Mouse (Mus musculus) liver, adult 2 months (tissue): ENCODE results near the gene Pfdn6. TPM values are rescaled to one million over a fixed set of nuclear protein-coding genes. Genes with fewer than 3 reads are reported as not detected.
"Not testable (repeated sequence)": the region's sequence is repeated elsewhere in the genome, so short reads cannot be mapped to it uniquely, and the experiment has no call there.

ENCODE experiments used
- DNase-seq: peaks from one replicate; pipeline ENCODE4 v3.0.0-alpha.2; 2011; ENCODE audit warnings: low read depth, low spot score; ENCODE audit errors: extremely low read depth
- H3K27ac ChIP-seq: fragments of 200-500 bp; replicated peaks from 2 replicates; pipeline ENCODE4 v1.5.1; 2012; ENCODE audit warnings: low read depth, mild to moderate bottlenecking, control low read depth, inconsistent platforms, low read length; ENCODE audit not compliant: insufficient read depth
- H3K27me3 ChIP-seq: fragments of 200-500 bp; 2 replicates; pipeline ENCODE4 v1.6.1; 2012; ENCODE audit warnings: mild to moderate bottlenecking, moderate library complexity, low read length, inconsistent platforms; ENCODE audit not compliant: control insufficient read depth, insufficient read depth
- H3K36me3 ChIP-seq: fragments of 200-500 bp; 2 replicates; pipeline ENCODE4 v1.6.1; 2012; ENCODE audit warnings: low read length, inconsistent platforms; ENCODE audit not compliant: control insufficient read depth, insufficient read depth
- H3K4me1 ChIP-seq: fragments of 200-500 bp; 2 replicates; pipeline ENCODE4 v1.6.1; 2011; ENCODE audit warnings: low read length; ENCODE audit not compliant: control insufficient read depth, insufficient read depth
- H3K4me3 ChIP-seq: fragments of 200-500 bp; 2 replicates; pipeline ENCODE4 v1.5.1; 2011; ENCODE audit warnings: low read depth, mild to moderate bottlenecking, control low read depth, low read length, moderate library complexity; ENCODE audit not compliant: insufficient read depth
- H3K79me2 ChIP-seq: fragments of 200-500 bp; 2 replicates; pipeline ENCODE4 v1.6.1; 2012; ENCODE audit warnings: inconsistent platforms, mild to moderate bottlenecking, low read length, moderate library complexity; ENCODE audit not compliant: control insufficient read depth, insufficient read depth
- H3K9ac ChIP-seq: fragments of 200-500 bp; 2 replicates; pipeline ENCODE4 v1.6.1; 2012; ENCODE audit warnings: low read depth, mild to moderate bottlenecking, control low read depth, inconsistent platforms, low read length
- CTCF ChIP-seq: fragments of 200-500 bp; IDR thresholded peaks from 2 replicates; pipeline ENCODE4 v1.5.1; 2011; ENCODE audit warnings: low read depth, low read length, control low read depth
- POLR2A ChIP-seq: fragments of 200-500 bp; IDR thresholded peaks from 2 replicates; pipeline ENCODE4 v1.6.1; 2011; ENCODE audit warnings: low read length, control low read depth; ENCODE audit not compliant: insufficient read depth; ENCODE audit errors: extremely low read depth
- WGBS: fragments of 180-500 bp; shearing (Covaris S2); methylation state at CpG from one replicate; pipeline ENCODE4 v1.1.7; 2018; 5-methylcytosine and 5-hydroxymethylcytosine counted together
- polyA plus RNA-seq: library from polyadenylated mRNA; depleted of rRNA; stranded (reverse); fragments of >200 nt; gene quantifications from 2 replicates; pipeline ENCODE4 v1.2.3, GENCODE M21; 2012
- total RNA-seq: library from RNA; depleted of rRNA; stranded (reverse); fragments of >200 nt; gene quantifications from 2 replicates; pipeline ENCODE4 v1.2.3, GENCODE M21; 2014

Pfdn6 gene
- total and polyA plus RNA-seq, 2 experiments: 15.5 to 40.8 TPM

GRCm38 (mm10) chr17:33953961-33954565 is 13.9 kb upstream of the Pfdn6 start:
- no peak for TF ChIP-seq POLR2A
- TF ChIP-seq CTCF: no peak
- DNase-seq: peak; percentile 97
- H3K79me2 ChIP-seq: peaks cover 5% of the 10 kb centered on the region; the same call in 1 of the 2 replicates
- H3K4me3 ChIP-seq: peak overlapping the region; percentile 92
- peaks cover 16% of the 10 kb centered on the region for H3K36me3 ChIP-seq
- 10% methylated on average over 5 of the region's 5 CpGs for WGBS
- peak overlapping the region; percentile 95 for H3K9ac ChIP-seq
- H3K27ac ChIP-seq: peak overlapping the region; percentile 86
- no peaks in the 10 kb centered on the region for H3K27me3 ChIP-seq
- H3K4me1 ChIP-seq: peaks cover 9% of the 10 kb centered on the region

GRCm38 (mm10) chr17:33953310-33953709 is 13.2 kb upstream of the Pfdn6 start:
- no peak overlapping the region for H3K4me3 ChIP-seq
- peak overlapping the region; percentile 28; the same call in 1 of the 2 replicates for H3K27ac ChIP-seq
- H3K9ac ChIP-seq: no peak overlapping the region
- peaks cover 12% of the 10 kb centered on the region for H3K4me1 ChIP-seq
- H3K27me3 ChIP-seq: no peaks in the 10 kb centered on the region
- 68% methylated on average over 3 of the region's 3 CpGs for WGBS
- TF ChIP-seq POLR2A (no peak), CTCF (no peak)
- peaks cover 16% of the 10 kb centered on the region for H3K36me3 ChIP-seq
- no peak for DNase-seq
- H3K79me2 ChIP-seq: peaks cover 5% of the 10 kb centered on the region; the same call in 1 of the 2 replicates

- WGBS: 55% methylated on average over 4 of the region's 4 CpGs
- Histone ChIP-seq H3K27ac (no peak overlapping the region), H3K4me1 (peaks cover 12% of the 10 kb centered on the region)
These were observed 12.7 kb upstream of the Pfdn6 start for GRCm38 (mm10) chr17:33952879-33953278.

GRCm38 (mm10) chr17:33952015-33952414 is 11.9 kb upstream of the Pfdn6 start:
- H3K79me2 ChIP-seq, DNase-seq, H3K4me3 ChIP-seq, H3K27me3 ChIP-seq, H3K27ac ChIP-seq, H3K9ac ChIP-seq: not testable (repeated sequence)
- whole genome bisulfite sequencing: 83% methylated on average over 13 of the region's 13 CpGs
- Histone ChIP-seq H3K4me1 (peaks cover 12% of the 10 kb centered on the region), H3K36me3 (peaks cover 16% of the 10 kb centered on the region)

More at GRCm38 (mm10) chr17:33952879-33953278, 12.7 kb upstream of the Pfdn6 start:
- Histone ChIP-seq H3K79me2 (peaks cover 5% of the 10 kb centered on the region; the same call in 1 of the 2 replicates), H3K27me3 (no peaks in the 10 kb centered on the region), H3K4me3 (no peak overlapping the region), H3K36me3 (peaks cover 16% of the 10 kb centered on the region), H3K9ac (no peak overlapping the region)
- no peak for DNase-seq
- TF ChIP-seq CTCF (no peak), POLR2A (no peak)

GRCm38 (mm10) chr17:33951021-33951946 is 11.1 kb upstream of the Pfdn6 start, which contains the start of gene B3galt4:
Gene B3galt4 (minus strand): TSS chr17:33951488.
- H3K36me3 ChIP-seq: peaks cover 16% of the 10 kb centered on the region
- WGBS: 50% methylated on average over 45 of the region's 45 CpGs
- peak within 1 kb of the TSS; percentile 68 for H3K4me3 ChIP-seq
- no peaks in the 10 kb centered on the region for H3K27me3 ChIP-seq
- H3K4me1 ChIP-seq: peaks cover 9% of the 10 kb centered on the region
- TF ChIP-seq POLR2A (no peak), CTCF (no peak)
- H3K9ac ChIP-seq: peak within 1 kb of the TSS; percentile 64
- no peak for DNase-seq
- 0 out of 2 replicates have a peak within 1 kb of the TSS, but pooled peaks have one; percentile 18 for H3K27ac ChIP-seq
- H3K79me2 ChIP-seq: peaks cover 5% of the 10 kb centered on the region; the same call in 1 of the 2 replicates
